Mouse (Mus musculus) frontal cortex, postnatal 14 days (tissue): Measurements from ENCODE around the gene Eml6.

ENCODE experiments used
- DNase-seq, 2 experiments: peaks; one replicate each; pipeline ENCODE4 v3.0.0; 2022; ENCODE audit warnings: low spot score in 2 of 2

The Eml6 gene

GRCm38 (mm10) chr11:29693576-29694410, 332.0 kb downstream of the Eml6 start:
- peak; percentile 78 to 84 for DNase-seq
